Mouse (Mus musculus): ENCODE data around the gene Btg1. TPM values are rescaled to one million over a fixed set of nuclear protein-coding genes. Genes with fewer than 3 reads are reported as not detected.

The Btg1 gene
- polyA plus RNA-seq, 1 experiment from 2014 or later = 34.8 TPM

- Histone ChIP-seq H3K4me3 (ENCODE audit: low read length) (no peak overlapping the region), H3K36me3 (ENCODE audit: control insufficient read depth, insufficient read depth, low read length) (no peaks in the 10 kb centered on the region), H3K9ac (ENCODE audit: low read depth, low read length) (no peak overlapping the region), H3K4me1 (ENCODE audit: control insufficient read depth, insufficient read depth, low read depth, low read length) (peaks cover 1% of the 10 kb centered on the region; the same call in 1 of the 2 replicates), H3K27me3 (replicated peaks; ENCODE audit: control insufficient read depth, insufficient read depth, low read length) (no peaks in the 10 kb centered on the region), H3K9me3 (ENCODE audit: control insufficient read depth, low read length) (no peaks in the 10 kb centered on the region), H3K27ac (ENCODE audit: low read depth, low read length) (no peak overlapping the region), H3K4me2 (ENCODE audit: low read length) (no peak overlapping the region)
- WGBS = 67% methylated on average over 2 of the region's 2 CpGs
- ATAC-seq = no peak
These were observed 35.6 kb downstream of the Btg1 start for GRCm38 (mm10) chr10:96652372-96652771.

GRCm38 (mm10) chr10:96653030-96653429, 36.2 kb downstream of the Btg1 start:
- H3K9ac ChIP-seq (ENCODE audit: low read depth, low read length) = no peak overlapping the region
- no peaks in the 10 kb centered on the region for H3K4me1 ChIP-seq (ENCODE audit: control insufficient read depth, insufficient read depth, low read depth, low read length)
- no peaks in the 10 kb centered on the region for H3K27me3 ChIP-seq (replicated peaks; ENCODE audit: control insufficient read depth, insufficient read depth, low read length)
- H3K9me3 ChIP-seq (ENCODE audit: control insufficient read depth, low read length) = no peaks in the 10 kb centered on the region
- H3K27ac ChIP-seq (ENCODE audit: low read depth, low read length) = no peak overlapping the region
- no peak for ATAC-seq
- no peak overlapping the region for H3K4me2 ChIP-seq (ENCODE audit: low read length)
- no peaks in the 10 kb centered on the region for H3K36me3 ChIP-seq (ENCODE audit: control insufficient read depth, insufficient read depth, low read length)
- WGBS = 84% methylated on average over 5 of the region's 5 CpGs
- no peak overlapping the region for H3K4me3 ChIP-seq (ENCODE audit: low read length)

GRCm38 (mm10) chr10:96654079-96654478, 37.3 kb downstream of the Btg1 start:
- no peaks in the 10 kb centered on the region for H3K9me3 ChIP-seq (ENCODE audit: control insufficient read depth, low read length)
- no peak for ATAC-seq
- H3K27ac ChIP-seq (ENCODE audit: low read depth, low read length) = no peak overlapping the region
- H3K4me1 ChIP-seq (ENCODE audit: control insufficient read depth, insufficient read depth, low read depth, low read length) = no peaks in the 10 kb centered on the region; the same call in 1 of the 2 replicates
- H3K4me2 ChIP-seq (ENCODE audit: low read length) = no peak overlapping the region
- H3K4me3 ChIP-seq (ENCODE audit: low read length) = no peak overlapping the region
- H3K36me3 ChIP-seq (ENCODE audit: control insufficient read depth, insufficient read depth, low read length) = no peaks in the 10 kb centered on the region
- no peaks in the 10 kb centered on the region for H3K27me3 ChIP-seq (replicated peaks; ENCODE audit: control insufficient read depth, insufficient read depth, low read length)
- 90% methylated on average over 5 of the region's 5 CpGs for WGBS
- H3K9ac ChIP-seq (ENCODE audit: low read depth, low read length) = no peak overlapping the region

GRCm38 (mm10) chr10:96654576-96654975, 37.8 kb downstream of the Btg1 start:
- Histone ChIP-seq H3K4me3 (ENCODE audit: low read length) (no peak overlapping the region), H3K36me3 (ENCODE audit: control insufficient read depth, insufficient read depth, low read length) (no peaks in the 10 kb centered on the region), H3K27me3 (replicated peaks; ENCODE audit: control insufficient read depth, insufficient read depth, low read length) (no peaks in the 10 kb centered on the region), H3K4me1 (ENCODE audit: control insufficient read depth, insufficient read depth, low read depth, low read length) (no peaks in the 10 kb centered on the region; the same call in 1 of the 2 replicates), H3K4me2 (ENCODE audit: low read length) (no peak overlapping the region), H3K9me3 (ENCODE audit: control insufficient read depth, low read length) (no peaks in the 10 kb centered on the region), H3K9ac (ENCODE audit: low read depth, low read length) (no peak overlapping the region), H3K27ac (ENCODE audit: low read depth, low read length) (no peak overlapping the region)
- no peak for ATAC-seq
- WGBS = 82% methylated on average over 7 of the region's 7 CpGs

GRCm38 (mm10) chr10:96655066-96655465, 38.3 kb downstream of the Btg1 start:
- no peak overlapping the region for H3K4me2 ChIP-seq (ENCODE audit: low read length)
- H3K9ac ChIP-seq (ENCODE audit: low read depth, low read length) = no peak overlapping the region
- no peaks in the 10 kb centered on the region for H3K36me3 ChIP-seq (ENCODE audit: control insufficient read depth, insufficient read depth, low read length)
- H3K9me3 ChIP-seq (ENCODE audit: control insufficient read depth, low read length) = no peaks in the 10 kb centered on the region
- H3K4me3 ChIP-seq (ENCODE audit: low read length) = no peak overlapping the region
- no peaks in the 10 kb centered on the region for H3K27me3 ChIP-seq (replicated peaks; ENCODE audit: control insufficient read depth, insufficient read depth, low read length)
- H3K4me1 ChIP-seq (ENCODE audit: control insufficient read depth, insufficient read depth, low read depth, low read length) = no peaks in the 10 kb centered on the region; the same call in 1 of the 2 replicates
- no peak for ATAC-seq
- H3K27ac ChIP-seq (ENCODE audit: low read depth, low read length) = no peak overlapping the region
- 82% methylated on average over 2 of the region's 2 CpGs for WGBS

- no peaks in the 10 kb centered on the region; the same call in 1 of the 2 replicates for H3K4me1 ChIP-seq (ENCODE audit: control insufficient read depth, insufficient read depth, low read depth, low read length)
- WGBS = 77% methylated on average over 3 of the region's 3 CpGs
- no peak overlapping the region for H3K4me3 ChIP-seq (ENCODE audit: low read length)
- H3K36me3 ChIP-seq (ENCODE audit: control insufficient read depth, insufficient read depth, low read length) = no peaks in the 10 kb centered on the region
- H3K4me2 ChIP-seq (ENCODE audit: low read length) = no peak overlapping the region
- no peak overlapping the region for H3K27ac ChIP-seq (ENCODE audit: low read depth, low read length)
- ATAC-seq = no peak
- H3K9ac ChIP-seq (ENCODE audit: low read depth, low read length) = no peak overlapping the region
- H3K27me3 ChIP-seq (replicated peaks; ENCODE audit: control insufficient read depth, insufficient read depth, low read length) = no peaks in the 10 kb centered on the region
- no peaks in the 10 kb centered on the region for H3K9me3 ChIP-seq (ENCODE audit: control insufficient read depth, low read length)
These were observed 39.4 kb downstream of the Btg1 start for GRCm38 (mm10) chr10:96656176-96656575.

GRCm38 (mm10) chr10:96658906-96659305, 42.1 kb downstream of the Btg1 start:
- H3K4me2 ChIP-seq (ENCODE audit: low read length) = no peak overlapping the region
- peak; percentile 58; the same call in 1 of the 2 replicates for ATAC-seq
- H3K4me3 ChIP-seq (ENCODE audit: low read length) = no peak overlapping the region
- WGBS = 10% methylated on average over 5 of the region's 5 CpGs
- no peaks in the 10 kb centered on the region for H3K36me3 ChIP-seq (ENCODE audit: control insufficient read depth, insufficient read depth, low read length)
- no peak overlapping the region for H3K9ac ChIP-seq (ENCODE audit: low read depth, low read length)
- no peaks in the 10 kb centered on the region for H3K27me3 ChIP-seq (replicated peaks; ENCODE audit: control insufficient read depth, insufficient read depth, low read length)
- H3K9me3 ChIP-seq (ENCODE audit: control insufficient read depth, low read length) = no peaks in the 10 kb centered on the region
- no peak overlapping the region for H3K27ac ChIP-seq (ENCODE audit: low read depth, low read length)
- H3K4me1 ChIP-seq (ENCODE audit: control insufficient read depth, insufficient read depth, low read depth, low read length) = no peaks in the 10 kb centered on the region; the same call in 1 of the 2 replicates

- Histone ChIP-seq H3K27me3 (replicated peaks; ENCODE audit: control insufficient read depth, insufficient read depth, low read length) (no peaks in the 10 kb centered on the region), H3K4me2 (ENCODE audit: low read length) (no peak overlapping the region), H3K27ac (ENCODE audit: low read depth, low read length) (no peak overlapping the region), H3K4me1 (ENCODE audit: control insufficient read depth, insufficient read depth, low read depth, low read length) (no peaks in the 10 kb centered on the region; the same call in 1 of the 2 replicates), H3K9ac (ENCODE audit: low read depth, low read length) (no peak overlapping the region), H3K36me3 (ENCODE audit: control insufficient read depth, insufficient read depth, low read length) (no peaks in the 10 kb centered on the region), H3K4me3 (ENCODE audit: low read length) (no peak overlapping the region), H3K9me3 (ENCODE audit: control insufficient read depth, low read length) (no peaks in the 10 kb centered on the region)
- ATAC-seq = no peak
- WGBS = 88% methylated on average over 10 of the region's 10 CpGs
These were observed 43.6 kb downstream of the Btg1 start for GRCm38 (mm10) chr10:96660280-96660985.

GRCm38 (mm10) chr10:96662976-96663375, 46.2 kb downstream of the Btg1 start:
- H3K36me3 ChIP-seq (ENCODE audit: control insufficient read depth, insufficient read depth, low read length) = no peaks in the 10 kb centered on the region
- no peaks in the 10 kb centered on the region for H3K27me3 ChIP-seq (replicated peaks; ENCODE audit: control insufficient read depth, insufficient read depth, low read length)
- no peaks in the 10 kb centered on the region for H3K9me3 ChIP-seq (ENCODE audit: control insufficient read depth, low read length)
- no peaks in the 10 kb centered on the region; the same call in 1 of the 2 replicates for H3K4me1 ChIP-seq (ENCODE audit: control insufficient read depth, insufficient read depth, low read depth, low read length)
- 97% methylated on average over 4 of the region's 4 CpGs for WGBS
- ATAC-seq = no peak
- H3K4me3 ChIP-seq (ENCODE audit: low read length) = no peak overlapping the region
- H3K27ac ChIP-seq (ENCODE audit: low read depth, low read length) = no peak overlapping the region
- no peak overlapping the region for H3K4me2 ChIP-seq (ENCODE audit: low read length)
- H3K9ac ChIP-seq (ENCODE audit: low read depth, low read length) = no peak overlapping the region

Data from hindbrain, embryonic 16.5 days (tissue).